Mouse (Mus musculus): Measurements from ENCODE around the gene Tas2r104. TPM values are rescaled to one million over a fixed set of nuclear protein-coding genes. Genes with fewer than 3 reads are reported as not detected.

The Tas2r104 gene
- total RNA-seq (2012; rRNA removed), result not detected in 2 replicates

- Histone ChIP-seq H3K27ac (ENCODE audit: insufficient read depth, low read depth, low read length, poor library complexity, severe bottlenecking) (no peak within 1 kb of the TSS), H3K9ac (ENCODE audit: insufficient read depth, low read depth, low read length, poor library complexity, severe bottlenecking) (no peak within 1 kb of the TSS), H3K9me3 (ENCODE audit: control insufficient read depth, insufficient read depth, low read depth, low read length) (no peaks in the 10 kb centered on the region), H3K4me3 (ENCODE audit: insufficient read depth in 1 of 2, low read depth in 1 of 2, low read length in 2 of 2, poor library complexity in 1 of 2, severe bottlenecking in 1 of 2) (no peak within 1 kb of the TSS), H3K36me3 (ENCODE audit: control insufficient read depth, insufficient read depth, low read length, poor library complexity, severe bottlenecking) (no peaks in the 10 kb centered on the region), H3K4me1 (ENCODE audit: control insufficient read depth in 2 of 2, insufficient read depth in 2 of 2, low read length in 2 of 2, poor library complexity in 1 of 2) (no peaks in the 10 kb centered on the region)
- TF ChIP-seq CHD2 (IDR thresholded peaks at IDR 0.05; ENCODE audit: low read depth, low read length) (no peak), ZNF384 (IDR thresholded peaks at IDR 0.05; ENCODE audit: low read depth, low read length) (no peak), ZC3H11A (IDR thresholded peaks at IDR 0.05; ENCODE audit: borderline replicate concordance, low read depth, low read length) (no peak), MAFK (IDR thresholded peaks at IDR 0.05; ENCODE audit: insufficient read depth, low read depth, low read length) (no peak), HCFC1 (IDR thresholded peaks at IDR 0.05; ENCODE audit: borderline replicate concordance, insufficient read depth, low read length) (no peak)
- no peak for DNase-seq (ENCODE audit: low read depth, low spot score)
- in situ Hi-C loops (cut with MboI; ENCODE audit: low sequenced_read_pairs in 2 of 2, unreplicated experiment in 2 of 2), result no loop called here
These were observed at the start of gene Tas2r104 for GRCm38 (mm10) chr6:131685644-131686043. Gene Tas2r104, minus strand, starts transcription at chr6:131685744.

DNA sequence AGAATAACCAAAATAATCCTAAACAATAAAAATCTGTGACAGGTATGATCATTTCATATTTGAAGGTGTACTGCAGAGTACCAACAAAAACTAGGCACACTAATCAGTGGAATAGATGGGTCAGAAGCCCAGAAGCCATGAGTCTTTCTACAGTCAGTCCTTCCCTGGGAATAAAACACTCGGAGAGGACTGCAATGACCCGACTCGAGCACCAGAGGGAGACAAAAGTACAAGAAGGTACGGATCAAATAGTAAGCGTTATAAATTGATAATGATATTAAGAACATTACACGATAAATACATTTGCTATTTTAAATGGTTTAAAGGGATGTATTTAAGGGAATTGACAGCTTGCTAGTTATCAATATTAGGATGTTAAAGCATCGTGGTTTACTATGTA is 27.3 kb upstream of the Tas2r104 start:
- peak; percentile 36 for DNase-seq (ENCODE audit: low read depth, low spot score)
- Histone ChIP-seq H3K4me1 (ENCODE audit: control insufficient read depth in 2 of 2, insufficient read depth in 2 of 2, low read length in 2 of 2, poor library complexity in 1 of 2) (no peaks in the 10 kb centered on the region), H3K4me3 (ENCODE audit: insufficient read depth in 1 of 2, low read depth in 1 of 2, low read length in 2 of 2, poor library complexity in 1 of 2, severe bottlenecking in 1 of 2) (no peak overlapping the region), H3K36me3 (ENCODE audit: control insufficient read depth, insufficient read depth, low read length, poor library complexity, severe bottlenecking) (no peaks in the 10 kb centered on the region), H3K27ac (ENCODE audit: insufficient read depth, low read depth, low read length, poor library complexity, severe bottlenecking) (no peak overlapping the region), H3K9me3 (ENCODE audit: control insufficient read depth, insufficient read depth, low read depth, low read length) (no peaks in the 10 kb centered on the region), H3K9ac (ENCODE audit: insufficient read depth, low read depth, low read length, poor library complexity, severe bottlenecking) (no peak overlapping the region)
- TF ChIP-seq ZC3H11A (IDR thresholded peaks at IDR 0.05; ENCODE audit: borderline replicate concordance, low read depth, low read length), result peak; percentile 50; the same call in 1 of the 2 replicates
- no peak for TF ChIP-seq CHD2 (IDR thresholded peaks at IDR 0.05; ENCODE audit: low read depth, low read length)
- no peak for TF ChIP-seq MAFK (IDR thresholded peaks at IDR 0.05; ENCODE audit: insufficient read depth, low read depth, low read length)
- in situ Hi-C loops (cut with MboI; ENCODE audit: low sequenced_read_pairs in 2 of 2, unreplicated experiment in 2 of 2), result no loop called here

GRCm38 (mm10) chr6:131689963-131690362 is 4.4 kb upstream of the Tas2r104 start, which contains the start of gene Tas2r114:
Gene Tas2r114, minus strand, starts transcription at chr6:131690063.
- Histone ChIP-seq H3K36me3 (ENCODE audit: control insufficient read depth, insufficient read depth, low read length, poor library complexity, severe bottlenecking) (no peaks in the 10 kb centered on the region), H3K27ac (ENCODE audit: insufficient read depth, low read depth, low read length, poor library complexity, severe bottlenecking) (no peak within 1 kb of the TSS), H3K9ac (ENCODE audit: insufficient read depth, low read depth, low read length, poor library complexity, severe bottlenecking) (no peak within 1 kb of the TSS), H3K9me3 (ENCODE audit: control insufficient read depth, insufficient read depth, low read depth, low read length) (no peaks in the 10 kb centered on the region), H3K4me1 (ENCODE audit: control insufficient read depth in 2 of 2, insufficient read depth in 2 of 2, low read length in 2 of 2, poor library complexity in 1 of 2) (no peaks in the 10 kb centered on the region), H3K4me3 (ENCODE audit: insufficient read depth in 1 of 2, low read depth in 1 of 2, low read length in 2 of 2, poor library complexity in 1 of 2, severe bottlenecking in 1 of 2) (no peak within 1 kb of the TSS)
- in situ Hi-C loops (cut with MboI; ENCODE audit: low sequenced_read_pairs in 2 of 2, unreplicated experiment in 2 of 2), result no loop called here
- no peak for DNase-seq (ENCODE audit: low read depth, low spot score)
- TF ChIP-seq HCFC1 (IDR thresholded peaks at IDR 0.05; ENCODE audit: borderline replicate concordance, insufficient read depth, low read length), result no peak
- TF ChIP-seq ZC3H11A (IDR thresholded peaks at IDR 0.05; ENCODE audit: borderline replicate concordance, low read depth, low read length), result no peak
- no peak for TF ChIP-seq MAFK (IDR thresholded peaks at IDR 0.05; ENCODE audit: insufficient read depth, low read depth, low read length)
- no peak for TF ChIP-seq ZNF384 (IDR thresholded peaks at IDR 0.05; ENCODE audit: low read depth, low read length)
- no peak for TF ChIP-seq CHD2 (IDR thresholded peaks at IDR 0.05; ENCODE audit: low read depth, low read length)

- no peak within 1 kb of the TSS for H3K9ac ChIP-seq (ENCODE audit: insufficient read depth, low read depth, low read length, poor library complexity, severe bottlenecking)
- H3K36me3 ChIP-seq (ENCODE audit: control insufficient read depth, insufficient read depth, low read length, poor library complexity, severe bottlenecking), result no peaks in the 10 kb centered on the region
- H3K9me3 ChIP-seq (ENCODE audit: control insufficient read depth, insufficient read depth, low read depth, low read length), result no peaks in the 10 kb centered on the region
- H3K27ac ChIP-seq (ENCODE audit: insufficient read depth, low read depth, low read length, poor library complexity, severe bottlenecking), result no peak within 1 kb of the TSS
- in situ Hi-C loops (cut with MboI; ENCODE audit: low sequenced_read_pairs in 2 of 2, unreplicated experiment in 2 of 2), result no loop called here
- DNase-seq (ENCODE audit: low read depth, low spot score), result no peak
- H3K4me3 ChIP-seq (ENCODE audit: insufficient read depth in 1 of 2, low read depth in 1 of 2, low read length in 2 of 2, poor library complexity in 1 of 2, severe bottlenecking in 1 of 2), result no peak within 1 kb of the TSS
- no peaks in the 10 kb centered on the region for H3K4me1 ChIP-seq (ENCODE audit: control insufficient read depth in 2 of 2, insufficient read depth in 2 of 2, low read length in 2 of 2, poor library complexity in 1 of 2)
- TF ChIP-seq ZNF384 (IDR thresholded peaks at IDR 0.05; ENCODE audit: low read depth, low read length) (no peak), CHD2 (IDR thresholded peaks at IDR 0.05; ENCODE audit: low read depth, low read length) (no peak), HCFC1 (IDR thresholded peaks at IDR 0.05; ENCODE audit: borderline replicate concordance, insufficient read depth, low read length) (no peak), ZC3H11A (IDR thresholded peaks at IDR 0.05; ENCODE audit: borderline replicate concordance, low read depth, low read length) (no peak), MAFK (IDR thresholded peaks at IDR 0.05; ENCODE audit: insufficient read depth, low read depth, low read length) (no peak)
These were observed 1.9 kb upstream of the Tas2r104 start, which contains the start of gene Tas2r105 for GRCm38 (mm10) chr6:131687395-131687794. Gene Tas2r105, minus strand, starts transcription at chr6:131687495.

DNA sequence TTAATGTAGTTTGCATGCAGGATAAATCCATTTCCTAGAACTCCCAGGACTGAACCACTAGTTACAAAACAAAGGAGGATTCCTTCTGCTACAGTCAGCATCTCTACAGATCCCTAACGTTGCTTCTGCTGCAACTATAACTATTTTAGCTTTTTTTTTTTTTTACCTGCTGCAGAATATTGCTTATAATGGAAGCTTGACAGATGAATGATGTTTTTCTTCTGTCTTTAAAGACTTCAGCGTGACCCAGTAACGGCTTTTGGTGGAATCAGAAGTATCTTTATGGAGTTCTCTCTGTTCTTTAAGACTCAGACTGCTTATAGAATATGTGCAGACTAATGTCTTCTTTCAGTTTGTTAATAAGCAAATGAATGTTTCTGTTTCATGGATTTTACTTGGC is 6.8 kb downstream of the Tas2r104 start, which contains the start of gene Tas2r106:
Gene Tas2r106 (minus strand): TSS at position 101 of the 400 bp plus-strand sequence.
- Histone ChIP-seq H3K36me3 (ENCODE audit: control insufficient read depth, insufficient read depth, low read length, poor library complexity, severe bottlenecking) (no peaks in the 10 kb centered on the region), H3K9ac (ENCODE audit: insufficient read depth, low read depth, low read length, poor library complexity, severe bottlenecking) (no peak within 1 kb of the TSS), H3K9me3 (ENCODE audit: control insufficient read depth, insufficient read depth, low read depth, low read length) (no peaks in the 10 kb centered on the region), H3K27ac (ENCODE audit: insufficient read depth, low read depth, low read length, poor library complexity, severe bottlenecking) (no peak within 1 kb of the TSS), H3K4me1 (ENCODE audit: control insufficient read depth in 2 of 2, insufficient read depth in 2 of 2, low read length in 2 of 2, poor library complexity in 1 of 2) (no peaks in the 10 kb centered on the region), H3K4me3 (ENCODE audit: insufficient read depth in 1 of 2, low read depth in 1 of 2, low read length in 2 of 2, poor library complexity in 1 of 2, severe bottlenecking in 1 of 2) (no peak within 1 kb of the TSS)
- TF ChIP-seq HCFC1 (IDR thresholded peaks at IDR 0.05; ENCODE audit: borderline replicate concordance, insufficient read depth, low read length) (no peak), MAFK (IDR thresholded peaks at IDR 0.05; ENCODE audit: insufficient read depth, low read depth, low read length) (no peak), ZC3H11A (IDR thresholded peaks at IDR 0.05; ENCODE audit: borderline replicate concordance, low read depth, low read length) (no peak), CHD2 (IDR thresholded peaks at IDR 0.05; ENCODE audit: low read depth, low read length) (no peak), ZNF384 (IDR thresholded peaks at IDR 0.05; ENCODE audit: low read depth, low read length) (no peak)
- DNase-seq (ENCODE audit: low read depth, low spot score), result no peak
- in situ Hi-C loops (cut with MboI; ENCODE audit: low sequenced_read_pairs in 2 of 2, unreplicated experiment in 2 of 2), result no loop called here
